Mouse (Mus musculus) stomach, embryonic 14.5 days (tissue): ENCODE measurements at regions not wholly inside any gene's neighbourhood (a gene's known extent, or its start where the extent isn't known, plus 50 kb on each side); places are given as distances from the start of the nearest gene placed in this dataset.
A peak's percentile ranks its signal among the peaks of the same experiment; 100 is the strongest.
"Not testable (repeated sequence)": the region's sequence is repeated elsewhere in the genome, so short reads cannot be mapped to it uniquely, and the experiment has no call there.

Experiments used
- ATAC-seq: fragments of 200-750 bp; cut with Nextera tagmentation; 2 replicates; pipeline ENCODE4 v1.8.0; 2017; ENCODE audit warnings: low read depth, moderate TSS enrichment; ENCODE audit not compliant: insufficient number of reproducible peaks, insufficient read depth, low FRiP score
- H3K27ac ChIP-seq: fragments of 300-500 bp; sonication (generic); 2 replicates; pipeline ENCODE4 v1.5.1; 2014; ENCODE audit warnings: mild to moderate bottlenecking, low read length, moderate library complexity, mixed read lengths
- H3K27me3 ChIP-seq: fragments of 300-500 bp; sonication (generic); 2 replicates; pipeline ENCODE4 v1.6.1; 2014; ENCODE audit warnings: low read length, control low read depth, mixed read lengths; ENCODE audit not compliant: control insufficient read depth, insufficient read depth
- H3K36me3 ChIP-seq: fragments of 300-500 bp; sonication (generic); 2 replicates; pipeline ENCODE4 v1.6.1; 2014; ENCODE audit warnings: mild to moderate bottlenecking, control low read depth, low read length, moderate library complexity, mixed read lengths; ENCODE audit not compliant: control insufficient read depth, insufficient read depth
- H3K4me1 ChIP-seq: fragments of 300-500 bp; sonication (generic); 2 replicates; pipeline ENCODE4 v1.6.1; 2014; ENCODE audit warnings: low read length, control low read depth, mixed read lengths; ENCODE audit not compliant: control insufficient read depth, insufficient read depth
- H3K4me2 ChIP-seq: fragments of 300-500 bp; sonication (generic); replicated peaks from 2 replicates; pipeline ENCODE4 v1.6.1; 2014; ENCODE audit warnings: low read depth, low read length, control low read depth
- H3K4me3 ChIP-seq: fragments of 300-500 bp; sonication (generic); 2 replicates; pipeline ENCODE4 v1.5.1; 2014; ENCODE audit warnings: low read depth, low read length, control low read depth
- H3K9ac ChIP-seq: fragments of 300-500 bp; sonication (generic); replicated peaks from 2 replicates; pipeline ENCODE4 v1.6.1; 2014; ENCODE audit warnings: low read depth, mild to moderate bottlenecking, control low read depth, low read length, moderate library complexity, mixed read lengths
- H3K9me3 ChIP-seq: fragments of 300-500 bp; sonication (generic); 2 replicates; pipeline ENCODE4 v1.6.1; 2016; ENCODE audit warnings: low read depth, low read length, control low read depth; ENCODE audit not compliant: control insufficient read depth
- WGBS: fragments of 180-500 bp; shearing (Covaris S2); extraction: QIAGEN DNeasy Blood & Tissue Kit; methylation state at CpG from one replicate; pipeline ENCODE4 v1.1.7; 2014; 5-methylcytosine and 5-hydroxymethylcytosine counted together

DNA sequence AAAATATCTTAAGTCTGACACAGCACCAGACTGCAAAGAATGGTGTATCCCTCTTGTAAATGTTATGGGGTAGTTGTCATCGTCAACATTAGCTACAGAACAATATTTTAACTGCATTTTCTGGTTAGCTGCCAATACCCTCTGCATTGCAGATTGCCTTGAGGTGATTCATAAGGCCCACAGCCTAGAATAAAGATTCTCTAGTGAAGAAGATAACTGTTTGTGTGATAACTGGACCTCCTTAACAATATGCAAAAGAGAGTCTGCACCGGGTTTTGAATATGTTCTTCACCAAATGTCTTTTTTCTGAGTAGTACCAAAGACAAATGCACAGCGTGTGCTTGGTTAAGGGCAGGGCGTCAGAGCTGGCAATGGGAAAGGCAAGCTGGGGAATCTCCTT is 283.0 kb downstream of the Phf3 start:
- H3K9me3 ChIP-seq: no peaks in the 10 kb centered on the region
- WGBS: 62% methylated on average over 4 of the region's 4 CpGs
- H3K4me2 ChIP-seq: no peak overlapping the region
- no peak overlapping the region for H3K27ac ChIP-seq
- no peak for ATAC-seq
- H3K27me3 ChIP-seq: no peaks in the 10 kb centered on the region
- H3K36me3 ChIP-seq: no peaks in the 10 kb centered on the region
- 0 out of 2 replicates have a peak, but pooled peaks cover 2% of the 10 kb centered on the region for H3K4me1 ChIP-seq
- no peak overlapping the region for H3K4me3 ChIP-seq
- H3K9ac ChIP-seq: no peak overlapping the region

DNA sequence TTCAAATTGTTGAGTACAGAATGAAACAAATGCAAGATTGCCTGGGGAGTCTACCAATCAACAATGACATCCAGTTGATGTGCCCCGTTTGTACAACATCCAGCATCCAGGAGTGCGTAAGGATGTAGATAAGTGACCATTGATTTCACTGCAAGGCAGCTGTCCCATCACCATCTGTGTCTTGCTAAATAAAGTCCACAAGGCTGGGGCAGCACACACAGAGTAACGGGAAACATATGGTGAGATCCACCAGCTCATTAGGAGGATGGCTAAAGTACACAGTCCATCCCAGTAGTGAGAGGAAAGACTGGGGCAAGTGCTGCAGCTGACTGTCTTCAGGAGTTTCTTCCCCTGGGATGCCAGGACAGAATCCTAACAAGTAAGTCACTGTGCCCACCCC is 284.8 kb downstream of the Phf3 start:
- Histone ChIP-seq H3K27me3 (no peaks in the 10 kb centered on the region), H3K9me3 (no peaks in the 10 kb centered on the region), H3K4me2 (no peak overlapping the region), H3K36me3 (no peaks in the 10 kb centered on the region), H3K4me1 (0 out of 2 replicates have a peak, but pooled peaks cover 2% of the 10 kb centered on the region), H3K27ac (no peak overlapping the region), H3K9ac (no peak overlapping the region), H3K4me3 (no peak overlapping the region)
- ATAC-seq: no peak
- WGBS: 42% methylated on average over 3 of the region's 3 CpGs

DNA sequence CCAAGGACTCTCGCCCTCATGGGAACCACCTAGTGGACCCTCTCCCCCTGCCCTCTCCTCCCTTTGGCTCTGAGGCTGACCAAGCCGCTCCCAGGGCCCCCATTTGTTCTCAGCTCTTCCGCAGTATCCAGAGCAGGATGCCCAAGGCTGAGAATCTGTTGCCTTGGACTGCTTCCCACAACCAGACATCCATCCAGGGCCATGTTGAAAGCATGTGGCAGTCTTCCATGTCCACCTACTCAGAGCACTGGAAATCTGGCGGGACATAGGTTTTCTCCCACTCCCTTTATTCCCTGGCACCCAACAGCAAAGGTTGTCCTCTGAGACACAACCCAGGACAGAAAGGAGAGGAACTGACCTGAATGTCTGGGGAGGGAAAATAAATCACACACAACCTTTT is 285.4 kb downstream of the Phf3 start:
- H3K4me3 ChIP-seq: no peak overlapping the region
- no peak overlapping the region for H3K9ac ChIP-seq
- no peak for ATAC-seq
- no peak overlapping the region for H3K27ac ChIP-seq
- H3K36me3 ChIP-seq: no peaks in the 10 kb centered on the region
- H3K4me1 ChIP-seq: 0 out of 2 replicates have a peak, but pooled peaks cover 2% of the 10 kb centered on the region
- 75% methylated on average over 4 of the region's 4 CpGs for WGBS
- H3K9me3 ChIP-seq: no peaks in the 10 kb centered on the region
- H3K27me3 ChIP-seq: no peaks in the 10 kb centered on the region
- H3K4me2 ChIP-seq: no peak overlapping the region

DNA sequence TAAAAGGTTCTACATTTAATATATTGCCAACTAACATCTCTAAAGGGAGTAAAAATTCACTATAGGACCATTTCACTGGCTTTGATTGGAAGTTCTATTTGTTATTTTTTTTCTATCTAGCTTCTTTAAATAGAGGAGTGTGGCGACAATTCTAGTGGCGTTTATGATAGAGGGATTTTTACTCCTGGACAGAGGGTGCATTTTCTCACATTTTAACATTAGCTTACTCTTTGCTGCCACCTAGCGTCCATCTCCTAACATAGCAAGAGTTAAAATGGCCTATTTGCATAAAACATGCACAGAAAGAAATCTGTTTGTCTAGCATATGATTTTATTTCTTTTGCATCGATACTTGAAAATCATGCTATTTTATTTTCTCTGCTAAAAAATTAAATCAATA is 288.9 kb downstream of the Phf3 start:
- WGBS: 5% methylated on average over 4 of the region's 4 CpGs

DNA sequence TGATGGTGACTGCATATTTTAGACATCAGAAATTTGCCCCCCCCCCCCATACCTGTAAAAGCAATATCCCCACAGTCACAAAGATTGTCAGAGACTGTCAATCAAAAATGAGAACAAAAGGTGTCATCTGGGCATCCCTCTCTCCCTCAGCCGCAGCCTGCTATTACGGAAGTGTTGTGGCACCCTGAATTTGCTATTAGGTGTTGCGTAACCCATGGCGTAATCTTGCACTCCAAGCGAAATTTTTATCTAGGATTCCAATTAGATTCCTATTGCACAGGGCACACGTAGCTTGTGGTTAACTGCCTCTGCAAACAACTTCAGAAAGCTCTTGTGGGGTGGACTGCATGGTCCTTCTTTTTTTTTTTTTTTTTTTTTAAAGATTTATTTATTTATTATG is 289.9 kb downstream of the Phf3 start:
- H3K9ac ChIP-seq: no peak overlapping the region
- no peaks in the 10 kb centered on the region for H3K4me1 ChIP-seq
- H3K9me3 ChIP-seq: no peaks in the 10 kb centered on the region
- WGBS: 86% methylated on average over 6 of the region's 6 CpGs
- no peaks in the 10 kb centered on the region for H3K36me3 ChIP-seq
- no peaks in the 10 kb centered on the region for H3K27me3 ChIP-seq
- H3K4me3 ChIP-seq: no peak overlapping the region
- H3K27ac ChIP-seq: no peak overlapping the region
- no peak overlapping the region for H3K4me2 ChIP-seq
- no peak for ATAC-seq

More for the DNA sequence above, 288.9 kb downstream of the Phf3 start:
- no peak for ATAC-seq
- no peak overlapping the region for H3K4me2 ChIP-seq
- H3K27ac ChIP-seq: no peak overlapping the region
- H3K36me3 ChIP-seq: no peaks in the 10 kb centered on the region
- H3K27me3 ChIP-seq: no peaks in the 10 kb centered on the region
- H3K9me3 ChIP-seq: no peaks in the 10 kb centered on the region
- H3K4me3 ChIP-seq: no peak overlapping the region
- no peak overlapping the region for H3K9ac ChIP-seq
- no peaks in the 10 kb centered on the region for H3K4me1 ChIP-seq

DNA sequence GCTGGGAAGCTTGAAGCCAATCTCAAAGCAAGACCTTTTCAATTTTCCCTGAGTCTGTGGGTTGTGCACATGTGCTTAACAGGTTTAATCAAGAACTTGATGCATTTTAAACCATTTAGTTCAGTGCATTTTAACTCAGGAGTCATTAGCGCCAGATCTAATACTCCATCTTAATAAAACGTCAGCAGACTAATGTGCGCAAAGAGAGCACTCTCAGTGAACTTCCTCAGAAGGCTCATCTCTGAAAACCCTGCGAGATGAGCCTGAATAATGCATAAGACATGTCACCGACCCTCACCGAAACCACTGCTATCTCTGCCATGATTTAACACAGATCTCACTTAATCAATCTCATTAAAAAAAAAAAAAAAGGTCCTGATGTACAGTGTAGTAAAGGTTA is 309.0 kb downstream of the Phf3 start:
- H3K9me3 ChIP-seq: no peaks in the 10 kb centered on the region
- no peak overlapping the region for H3K27ac ChIP-seq
- 74% methylated on average over 6 of the region's 6 CpGs for WGBS
- no peak overlapping the region for H3K4me3 ChIP-seq
- H3K9ac ChIP-seq: no peak overlapping the region
- no peak for ATAC-seq
- no peak overlapping the region for H3K4me2 ChIP-seq
- H3K4me1 ChIP-seq: no peaks in the 10 kb centered on the region
- H3K36me3 ChIP-seq: no peaks in the 10 kb centered on the region
- no peaks in the 10 kb centered on the region for H3K27me3 ChIP-seq

DNA sequence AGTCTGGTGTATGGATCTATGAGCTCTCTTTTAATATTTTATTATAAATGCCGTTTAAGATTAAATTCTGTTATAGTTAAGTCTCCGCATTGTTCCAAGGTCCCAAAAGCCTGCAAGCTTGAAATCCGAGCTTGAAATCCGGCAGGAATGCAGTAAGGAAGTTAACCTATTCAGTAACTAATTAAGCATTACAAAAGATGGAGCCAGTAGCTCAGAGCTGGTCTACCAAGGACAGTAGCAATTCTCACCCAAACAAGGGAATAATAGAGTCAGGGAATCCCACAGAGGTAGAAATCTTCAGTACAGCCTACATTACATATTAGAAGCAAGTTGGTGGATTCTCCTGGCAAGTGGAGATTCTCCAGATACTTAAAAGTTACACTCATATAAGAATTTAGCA is 325.0 kb downstream of the Phf3 start:
- H3K36me3 ChIP-seq, H3K9me3 ChIP-seq, ATAC-seq, H3K27ac ChIP-seq, H3K4me3 ChIP-seq, H3K4me2 ChIP-seq, H3K9ac ChIP-seq, H3K4me1 ChIP-seq, H3K27me3 ChIP-seq: not testable (repeated sequence)
- WGBS: 50% methylated on average over 4 of the region's 4 CpGs

DNA sequence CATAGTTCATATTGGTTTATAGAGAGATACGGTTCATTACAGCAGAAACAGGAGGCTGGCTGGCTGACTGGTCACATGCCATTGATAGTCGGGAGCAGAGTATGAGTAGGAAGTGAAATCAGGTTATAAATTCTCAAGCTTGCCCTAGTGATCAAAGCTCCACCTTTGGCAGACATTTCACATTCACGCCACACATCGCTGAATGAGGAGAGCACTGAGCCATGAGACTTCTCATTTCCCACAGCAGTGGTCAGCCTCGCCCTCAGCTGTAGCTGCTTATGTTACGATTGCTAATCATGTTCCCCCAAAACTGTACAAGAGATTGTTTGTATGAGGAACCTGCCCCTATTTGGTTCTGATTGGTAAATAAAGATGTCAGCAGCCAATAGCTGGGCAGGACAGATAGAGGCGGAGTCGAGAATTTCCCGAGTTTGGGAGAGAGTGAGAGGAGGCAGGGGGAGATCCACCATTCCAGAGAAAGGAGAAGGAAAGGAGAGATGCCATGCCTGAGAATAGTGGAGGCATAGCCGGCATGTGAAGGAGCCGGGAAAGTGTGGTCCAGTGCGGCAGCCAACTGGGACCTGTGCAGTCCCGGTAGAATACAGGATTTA is 333.5 kb downstream of the Phf3 start:
- H3K36me3 ChIP-seq: no peaks in the 10 kb centered on the region
- H3K9ac ChIP-seq: no peak overlapping the region
- 0 out of 2 replicates have a peak, but pooled peaks have one; percentile 42 for ATAC-seq
- no peaks in the 10 kb centered on the region for H3K9me3 ChIP-seq
- H3K4me2 ChIP-seq: no peak overlapping the region
- H3K4me3 ChIP-seq: no peak overlapping the region
- H3K4me1 ChIP-seq: 0 out of 2 replicates have a peak, but pooled peaks cover 8% of the 10 kb centered on the region
- no peaks in the 10 kb centered on the region for H3K27me3 ChIP-seq
- H3K27ac ChIP-seq: no peak overlapping the region
- 92% methylated on average over 13 of the region's 13 CpGs for WGBS
